Mouse (Mus musculus): ENCODE results near the gene Slc23a4.

The Slc23a4 gene

GRCm38 (mm10) chr6:34988081-34988761, at the start of gene Slc23a4:
Gene Slc23a4, minus strand, starts transcription at chr6:34988404.
- DNase-seq (ENCODE audit: low spot score) = no peak

DNA sequence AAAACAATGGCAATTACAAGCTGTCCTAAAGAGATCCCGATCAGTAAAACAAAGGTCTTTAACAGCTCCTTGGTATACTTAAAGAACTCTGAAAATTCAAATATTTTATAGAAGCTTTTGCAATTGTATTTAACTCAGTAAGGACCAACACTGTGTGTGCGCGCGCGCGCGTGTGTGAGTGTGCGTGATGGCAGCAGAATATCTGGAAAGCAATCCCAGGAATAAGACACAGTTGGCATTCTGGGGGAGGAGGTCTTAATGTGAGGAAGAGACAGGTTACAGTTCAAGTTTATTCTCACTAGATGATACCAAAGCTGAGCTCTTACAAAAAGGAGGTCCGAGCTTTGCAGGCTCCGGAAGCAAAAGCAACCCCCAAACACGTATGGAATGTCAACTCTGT, 45.1 kb upstream of the Slc23a4 start:
- DNase-seq (ENCODE audit: low spot score) = no peak

DNA sequence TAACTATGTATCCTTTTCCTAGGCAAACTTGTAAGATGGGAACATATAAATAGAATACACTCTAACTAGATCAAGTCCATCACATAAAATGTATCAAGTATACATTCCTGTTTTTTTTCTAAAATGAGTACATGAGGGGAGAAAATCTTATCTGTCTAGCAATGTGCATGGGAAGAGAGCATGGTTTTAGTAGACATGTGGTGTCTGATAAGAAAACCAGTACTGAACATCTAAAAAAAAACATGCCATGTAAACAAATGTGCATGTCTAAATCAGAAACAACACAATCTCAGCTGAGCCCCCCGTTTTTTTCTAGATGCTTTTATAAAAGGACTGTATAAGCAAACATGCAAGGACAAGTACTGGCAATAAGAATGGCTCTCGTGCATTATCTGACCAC, 44.5 kb upstream of the Slc23a4 start:
- DNase-seq (ENCODE audit: low spot score) = no peak

- DNase-seq (ENCODE audit: low spot score) = no peak
Measured at GRCm38 (mm10) chr6:35030811-35031210, 42.6 kb upstream of the Slc23a4 start.

DNA sequence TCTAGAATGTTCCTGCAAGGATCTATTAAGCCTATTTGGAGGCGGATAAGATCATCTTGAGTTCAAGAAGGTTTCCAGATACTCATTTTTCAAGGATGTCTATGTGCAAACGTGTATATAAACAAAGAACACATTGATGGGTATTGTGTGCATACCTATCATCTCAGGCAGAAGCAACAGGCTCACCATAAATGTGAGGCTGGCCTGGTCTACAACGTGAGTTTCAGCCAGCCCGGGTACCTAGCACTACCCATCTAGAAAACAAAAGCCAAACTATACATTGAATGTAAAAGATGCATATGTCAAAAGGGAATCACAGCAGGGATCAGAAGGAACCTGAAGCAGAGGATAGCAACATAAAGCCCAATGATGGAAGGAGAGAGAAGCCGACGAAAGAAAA, 42.0 kb upstream of the Slc23a4 start:
- DNase-seq (ENCODE audit: low spot score) = no peak

- no peak for DNase-seq (ENCODE audit: low spot score)
Measured at GRCm38 (mm10) chr6:35028023-35028422, 39.8 kb upstream of the Slc23a4 start.

GRCm38 (mm10) chr6:35027257-35027656, 39.1 kb upstream of the Slc23a4 start:
- no peak for DNase-seq (ENCODE audit: low spot score)

- no peak for DNase-seq (ENCODE audit: low spot score)
Measured at GRCm38 (mm10) chr6:35016624-35017023, 28.4 kb upstream of the Slc23a4 start.

DNA sequence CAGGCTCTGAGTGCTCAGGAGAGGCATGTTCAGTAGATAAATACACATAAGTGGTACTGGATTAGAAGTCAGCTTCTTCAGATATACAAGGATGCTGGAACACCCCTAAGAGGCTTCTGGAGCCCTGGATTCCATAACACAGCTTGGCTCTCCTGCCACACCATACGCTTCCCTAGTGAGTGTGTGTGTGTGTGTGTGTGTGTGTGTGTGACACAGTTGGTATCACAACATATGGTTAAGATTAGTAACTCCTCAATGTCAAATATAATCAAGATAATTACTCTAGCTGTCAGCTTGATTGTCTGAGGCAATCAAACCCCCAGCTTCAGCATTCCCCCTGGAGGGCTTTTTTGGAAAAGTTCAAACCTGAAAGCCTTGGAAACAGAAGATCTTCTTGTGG, 23.7 kb upstream of the Slc23a4 start:
- no peak for DNase-seq (ENCODE audit: low spot score)

- no peak for DNase-seq (ENCODE audit: low spot score)
Measured at GRCm38 (mm10) chr6:35010705-35011104, 22.5 kb upstream of the Slc23a4 start.

DNA sequence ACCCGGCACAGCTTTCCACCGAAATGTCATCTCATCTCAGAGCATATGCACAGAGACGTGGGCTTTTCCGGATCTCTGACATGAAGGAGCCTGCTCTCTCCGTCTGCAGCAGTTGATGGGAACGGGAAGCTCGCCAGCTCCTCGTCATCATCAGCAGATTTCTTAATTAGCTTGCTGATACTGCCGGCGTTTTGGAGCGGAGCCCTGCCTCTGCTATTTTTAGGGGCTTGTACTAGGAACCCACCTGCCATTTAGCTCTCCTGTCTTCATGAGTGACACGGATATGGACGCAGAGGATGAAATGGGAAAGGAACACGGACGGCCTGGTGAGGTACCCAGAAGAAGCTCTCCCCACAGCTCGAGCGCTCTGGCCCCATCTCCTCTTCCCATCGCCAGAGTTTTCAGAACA, 14.1 kb upstream of the Slc23a4 start:
- peak; percentile 6 for DNase-seq (ENCODE audit: low spot score)

GRCm38 (mm10) chr6:34999101-34999500, 10.9 kb upstream of the Slc23a4 start:
- peak; percentile 32 for DNase-seq (ENCODE audit: low spot score)

DNA sequence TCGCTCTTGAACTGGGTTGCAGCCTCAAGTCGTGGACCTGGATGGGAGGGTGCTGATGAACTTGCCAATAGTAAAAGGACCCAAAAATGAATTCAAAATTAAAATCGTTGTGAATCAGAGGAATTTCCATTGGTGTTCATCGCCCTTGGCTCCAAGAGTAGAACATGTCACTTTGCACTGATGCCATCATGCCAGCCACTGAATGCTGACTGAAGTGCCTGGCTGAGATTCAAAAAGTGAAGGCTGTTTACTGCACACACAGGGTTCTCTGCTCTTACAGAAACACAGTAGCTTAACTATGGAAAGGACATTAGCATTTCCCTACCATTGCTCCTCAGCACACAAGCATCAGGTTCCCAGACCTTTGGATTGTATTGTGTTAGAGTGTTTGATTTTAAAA, 8.3 kb upstream of the Slc23a4 start:
- no peak for DNase-seq (ENCODE audit: low spot score)

GRCm38 (mm10) chr6:34995265-34995681, 7.1 kb upstream of the Slc23a4 start:
- peak; percentile 54 for DNase-seq (ENCODE audit: low spot score)

GRCm38 (mm10) chr6:34994692-34995091, 6.5 kb upstream of the Slc23a4 start:
- no peak for DNase-seq (ENCODE audit: low spot score)

GRCm38 (mm10) chr6:34989263-34989662, 1.1 kb upstream of the Slc23a4 start:
- DNase-seq (ENCODE audit: low spot score) = no peak

- DNase-seq (ENCODE audit: low spot score) = no peak
Measured at GRCm38 (mm10) chr6:34987085-34987645, 1.0 kb downstream of the Slc23a4 start.

DNA sequence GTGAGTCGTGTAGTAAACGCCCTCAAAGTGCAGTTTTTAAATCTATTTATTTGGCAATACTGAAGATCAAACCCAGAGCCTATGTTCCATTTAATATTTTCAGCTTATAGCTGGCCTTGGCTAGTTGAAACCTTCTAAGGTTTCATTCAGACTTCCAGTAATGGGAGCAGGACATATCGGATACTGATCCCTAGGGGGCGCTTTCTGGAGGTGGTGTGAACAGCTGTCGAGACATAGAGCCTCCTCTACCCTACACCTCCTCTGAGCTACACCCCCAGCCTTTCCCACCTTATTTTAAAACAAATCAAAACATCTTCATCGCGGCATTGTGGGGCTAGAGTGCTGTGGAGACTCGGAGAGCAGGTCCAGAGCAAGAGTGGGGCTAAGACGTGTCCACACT, 7.5 kb downstream of the Slc23a4 start:
- DNase-seq (ENCODE audit: low spot score) = no peak

DNA sequence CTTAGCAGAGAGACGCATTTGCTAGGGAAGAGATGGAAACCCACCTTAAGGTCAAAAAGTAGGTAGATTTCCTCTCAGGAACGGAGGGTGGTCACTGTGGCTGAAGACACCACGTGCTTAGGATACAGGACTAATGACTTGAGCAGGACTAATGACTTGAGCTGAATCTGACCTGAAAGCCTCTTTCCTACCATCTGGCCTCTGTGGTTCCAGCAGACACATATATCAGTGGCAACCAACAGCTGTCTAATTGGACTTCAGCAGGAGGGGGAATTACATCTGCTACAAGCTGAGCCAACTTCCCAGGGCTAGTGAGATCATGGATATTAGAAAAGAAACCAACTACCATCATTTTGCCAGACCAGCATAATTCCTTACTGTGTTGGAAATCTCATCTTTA, 8.9 kb downstream of the Slc23a4 start:
- no peak for DNase-seq (ENCODE audit: low spot score)

GRCm38 (mm10) chr6:34971181-34971580, 17.0 kb downstream of the Slc23a4 start:
- no peak for DNase-seq (ENCODE audit: low spot score)

GRCm38 (mm10) chr6:34965819-34966539, 22.2 kb downstream of the Slc23a4 start:
- no peak for DNase-seq (ENCODE audit: low spot score)

DNA sequence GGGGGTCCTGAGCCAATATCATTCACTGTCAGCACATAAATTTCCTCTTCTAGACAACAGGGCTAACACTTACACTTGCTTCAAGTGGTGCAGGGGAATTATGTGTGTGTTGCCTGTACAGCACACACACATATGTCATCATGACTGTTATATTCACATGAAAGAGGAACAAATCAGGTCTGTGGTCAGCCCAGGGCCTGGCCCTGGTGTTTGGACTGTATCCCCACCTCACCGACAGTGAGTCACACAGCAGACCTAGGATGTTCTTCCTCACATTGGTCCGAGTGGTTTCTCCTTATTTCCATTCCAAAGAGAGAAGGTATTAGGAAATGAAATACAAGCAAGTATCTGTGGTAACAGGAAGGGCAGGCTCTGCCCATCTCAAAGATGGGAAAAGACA, 23.7 kb downstream of the Slc23a4 start:
- DNase-seq (ENCODE audit: low spot score) = no peak

- DNase-seq (ENCODE audit: low spot score) = no peak
Measured at GRCm38 (mm10) chr6:34959131-34959530, 29.1 kb downstream of the Slc23a4 start.
